Mouse (Mus musculus): ENCODE measurements around the gene Hspa14.

DNA sequence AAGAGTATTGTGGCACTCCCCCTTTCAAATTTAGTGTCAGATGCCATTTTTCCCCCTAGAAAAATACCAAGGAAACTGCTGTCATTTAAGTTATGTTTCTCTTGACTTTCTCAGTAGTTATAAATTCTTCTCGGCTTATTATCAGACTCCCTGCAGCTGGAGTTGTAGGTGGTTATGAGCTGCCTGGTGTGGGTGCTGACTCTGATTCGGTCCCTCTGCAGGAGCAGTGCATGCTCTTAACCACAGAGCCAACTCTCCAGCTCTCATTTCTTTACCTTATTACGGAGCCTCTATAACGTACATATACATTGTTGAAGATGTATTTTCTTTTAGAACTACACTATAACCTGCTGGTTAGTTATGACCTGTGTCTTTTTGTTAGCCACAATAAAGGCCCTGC, 9.9 kb upstream of the Hspa14 start:
- TF ChIP-seq CTCF (IDR thresholded peaks at IDR 0.05; ENCODE audit: extremely low read depth, insufficient read length, insufficient replicate concordance, low read depth, low read length) (no peak), POLR2A (IDR thresholded peaks at IDR 0.05; ENCODE audit: low read depth, low read length) (no peak)

Measured in small intestine, adult 2 months (tissue).